Mouse (Mus musculus) ES-E14 (cell line): Measurements from ENCODE around the gene Ero1l. TPM values are rescaled to one million over a fixed set of nuclear protein-coding genes. Genes with fewer than 3 reads are reported as not detected.

Source experiments
- DNase-seq: peaks from one replicate; pipeline ENCODE4 v3.0.0-alpha.2; 2013; ENCODE audit warnings: low read depth, low spot score
- H3K27ac ChIP-seq: 2 replicates; pipeline ENCODE4 v1.5.1; 2012; ENCODE audit warnings: low read depth, mild to moderate bottlenecking, low read length, moderate library complexity, mixed read lengths; ENCODE audit not compliant: poor library complexity, insufficient read depth, severe bottlenecking
- H3K36me3 ChIP-seq: 2 replicates; pipeline ENCODE4 v1.6.1; 2012; ENCODE audit warnings: mild to moderate bottlenecking, low read length, moderate library complexity, mixed read lengths; ENCODE audit not compliant: control insufficient read depth, poor library complexity, insufficient read depth, severe bottlenecking
- H3K4me1 ChIP-seq, 2 experiments: fragments of 150-350 bp in 1 of 2; sonication (generic) in 1 of 2; 2 replicates each; pipeline ENCODE4 v1.6.1; 2012; ENCODE audit warnings: low read length in 2 of 2, mild to moderate bottlenecking in 1 of 2, mixed read lengths in 1 of 2; ENCODE audit not compliant: control insufficient read depth in 2 of 2, insufficient read depth in 2 of 2, poor library complexity in 1 of 2
- H3K4me3 ChIP-seq, 2 experiments: fragments of 150-350 bp in 1 of 2; sonication (generic) in 1 of 2; 2 replicates each; pipeline ENCODE4 v1.5.1; 2012; ENCODE audit warnings: low read length in 2 of 2, low read depth in 1 of 2, mild to moderate bottlenecking in 1 of 2, mixed read lengths in 1 of 2; ENCODE audit not compliant: insufficient read depth in 1 of 2, poor library complexity in 1 of 2, severe bottlenecking in 1 of 2
- H3K9ac ChIP-seq: 2 replicates; pipeline ENCODE4 v1.6.1; 2012; ENCODE audit warnings: low read depth, mild to moderate bottlenecking, low read length, mixed read lengths; ENCODE audit not compliant: poor library complexity, insufficient read depth, severe bottlenecking
- H3K9me3 ChIP-seq: fragments of 150-350 bp; sonication (generic); 2 replicates; pipeline ENCODE4 v1.6.1; 2012; ENCODE audit warnings: low read depth, mild to moderate bottlenecking, low read length; ENCODE audit not compliant: control insufficient read depth, insufficient read depth
- CHD2 ChIP-seq: IDR thresholded peaks from 2 replicates; pipeline ENCODE4 v1.6.1; 2014; ENCODE audit warnings: mild to moderate bottlenecking, low read depth, low read length, inconsistent platforms
- HCFC1 ChIP-seq: IDR thresholded peaks from 2 replicates; pipeline ENCODE4 v1.6.1; 2012; ENCODE audit warnings: low read length, inconsistent platforms, borderline replicate concordance; ENCODE audit not compliant: insufficient read depth
- MAFK ChIP-seq: IDR thresholded peaks from 2 replicates; pipeline ENCODE4 v1.6.1; 2014; ENCODE audit warnings: mild to moderate bottlenecking, low read depth, low read length, inconsistent platforms; ENCODE audit not compliant: insufficient read depth
- ZC3H11A ChIP-seq: IDR thresholded peaks from 2 replicates; pipeline ENCODE4 v1.6.1; 2012; ENCODE audit warnings: low read depth, mild to moderate bottlenecking, inconsistent platforms, low read length, borderline replicate concordance
- ZNF384 ChIP-seq: IDR thresholded peaks from 2 replicates; pipeline ENCODE4 v1.6.1; 2012; ENCODE audit warnings: low read depth, low read length, inconsistent platforms
- in situ Hi-C, 2 experiments: fragments of 600-800 bp; cut with MboI; formaldehyde crosslinking; loops; one replicate each; pipeline ENCODE4 v1.15.1; 2025; ENCODE audit warnings: low sequenced_read_pairs in 2 of 2, inconsistent platforms in 1 of 2; ENCODE audit not compliant: unreplicated experiment in 2 of 2
- total RNA-seq: library from RNA; depleted of rRNA; stranded (reverse); fragments of 300-350 nt; gene quantifications from 2 replicates; pipeline ENCODE4 v1.2.3, GENCODE M21; 2012

Ero1l gene
- total RNA-seq, 1 experiment, result 34.5 TPM

GRCm38 (mm10) chr14:45329589-45330181, 11.1 kb upstream of the Ero1l start, which contains the start of gene Psmc6:
TSS of gene Psmc6 (plus strand) at chr14:45329788.
- Histone ChIP-seq H3K4me3 (peak within 1 kb of the TSS; percentile 94 to 96), H3K4me1 (peaks cover 0 to 2% of the 10 kb centered on the region in 2 experiments; a peak in 2 of 4 replicates), H3K9ac (peak within 1 kb of the TSS; percentile 98), H3K9me3 (no peaks in the 10 kb centered on the region), H3K36me3 (peaks cover 4% of the 10 kb centered on the region; the same call in 1 of the 2 replicates), H3K27ac (peak within 1 kb of the TSS; percentile 70)
- DNase-seq, result peak; percentile 85
- in situ Hi-C loops, result no loop called here
- TF ChIP-seq HCFC1 (peak; percentile 67; the same call in 1 of the 2 replicates), ZC3H11A (no peak), CHD2 (0 out of 2 replicates have a peak, but pooled peaks have one; percentile 21)

GRCm38 (mm10) chr14:45329018-45329588, 10.5 kb upstream of the Ero1l start:
- Histone ChIP-seq H3K36me3 (peaks cover 4% of the 10 kb centered on the region; the same call in 1 of the 2 replicates), H3K4me1 (peaks cover 0 to 2% of the 10 kb centered on the region in 2 experiments; a peak in 2 of 4 replicates), H3K4me3 (peak overlapping the region; percentile 57 to 80), H3K9ac (peak overlapping the region; percentile 42; the same call in 1 of the 2 replicates), H3K27ac (no peak overlapping the region), H3K9me3 (no peaks in the 10 kb centered on the region)
- DNase-seq, result no peak
- TF ChIP-seq MAFK, result no peak
- no peak for TF ChIP-seq ZC3H11A
- TF ChIP-seq CHD2, result no peak
- no peak for TF ChIP-seq HCFC1
- TF ChIP-seq ZNF384, result no peak
- in situ Hi-C loops, result no loop called here

GRCm38 (mm10) chr14:45328072-45328713, 9.6 kb upstream of the Ero1l start:
- H3K9me3 ChIP-seq, result no peaks in the 10 kb centered on the region
- no peaks in the 10 kb centered on the region; the same call in 1 of the 2 replicates for H3K36me3 ChIP-seq
- no peak overlapping the region for H3K9ac ChIP-seq
- no peak for DNase-seq
- H3K4me3 ChIP-seq, result no peak overlapping the region
- TF ChIP-seq MAFK (no peak), ZC3H11A (no peak), CHD2 (no peak), HCFC1 (no peak), ZNF384 (no peak)
- H3K4me1 ChIP-seq, result peaks cover 0 to 2% of the 10 kb centered on the region in 2 experiments; a peak in 2 of 4 replicates
- in situ Hi-C loops, result no loop called here
- no peak overlapping the region for H3K27ac ChIP-seq

- DNase-seq, result no peak
- H3K4me3 ChIP-seq, result no peak overlapping the region
- no peak overlapping the region for H3K27ac ChIP-seq
- no peaks in the 10 kb centered on the region for H3K9me3 ChIP-seq
- no peaks in the 10 kb centered on the region for H3K36me3 ChIP-seq
- TF ChIP-seq ZNF384 (no peak), ZC3H11A (no peak), CHD2 (no peak), MAFK (no peak), HCFC1 (no peak)
- in situ Hi-C loops, result no loop called here
- H3K4me1 ChIP-seq, result peaks cover 0 to 2% of the 10 kb centered on the region in 2 experiments; a peak in 1 of 4 replicates
- H3K9ac ChIP-seq, result no peak overlapping the region
These were observed 6.9 kb upstream of the Ero1l start for GRCm38 (mm10) chr14:45325471-45325870.
